Mouse (Mus musculus) bone marrow, adult 2 months (tissue): ENCODE measurements around the gene Lysmd2. TPM values are rescaled to one million over a fixed set of nuclear protein-coding genes. Genes with fewer than 3 reads are reported as not detected.

Source experiments
- H3K27ac ChIP-seq: fragments of 200-500 bp; 2 replicates; pipeline ENCODE4 v1.5.1; 2012; ENCODE audit warnings: low read depth, mild to moderate bottlenecking, control low read depth, inconsistent platforms, low read length; ENCODE audit not compliant: control insufficient read depth, poor library complexity, insufficient read depth
- H3K4me1 ChIP-seq: fragments of 200-500 bp; 2 replicates; pipeline ENCODE4 v1.6.1; 2011; ENCODE audit warnings: low read length; ENCODE audit not compliant: control insufficient read depth, insufficient read depth
- H3K4me3 ChIP-seq: fragments of 200-500 bp; replicated peaks from 2 replicates; pipeline ENCODE3; 2011; ENCODE audit warnings: mild to moderate bottlenecking, low read depth, low read length, control low read depth; ENCODE audit not compliant: control insufficient read depth
- CTCF ChIP-seq: fragments of 200-500 bp; IDR thresholded peaks from 2 replicates; pipeline ENCODE4 v1.5.1; 2011; ENCODE audit warnings: low read length, control low read depth; ENCODE audit not compliant: control insufficient read depth, insufficient read depth
- POLR2A ChIP-seq: fragments of 200-500 bp; IDR thresholded peaks from 2 replicates; pipeline ENCODE4 v1.6.1; 2011; ENCODE audit warnings: low read depth, mild to moderate bottlenecking, control low read depth, low read length, borderline replicate concordance; ENCODE audit not compliant: control insufficient read depth
- WGBS: fragments of 180-500 bp; shearing (Covaris S2); methylation state at CpG from one replicate; pipeline ENCODE4 v1.1.7; 2018; 5-methylcytosine and 5-hydroxymethylcytosine counted together
- polyA plus RNA-seq: library from polyadenylated mRNA; stranded (reverse); fragments of >200 nt; gene quantifications from 2 replicates; pipeline ENCODE4 v1.2.4, GENCODE M21; 2011; ENCODE audit warnings: low replicate concordance; ENCODE audit not compliant: missing spikeins, insufficient read depth, insufficient read length

Lysmd2 gene
- polyA plus RNA-seq, 1 experiment, result 3.8 TPM

DNA sequence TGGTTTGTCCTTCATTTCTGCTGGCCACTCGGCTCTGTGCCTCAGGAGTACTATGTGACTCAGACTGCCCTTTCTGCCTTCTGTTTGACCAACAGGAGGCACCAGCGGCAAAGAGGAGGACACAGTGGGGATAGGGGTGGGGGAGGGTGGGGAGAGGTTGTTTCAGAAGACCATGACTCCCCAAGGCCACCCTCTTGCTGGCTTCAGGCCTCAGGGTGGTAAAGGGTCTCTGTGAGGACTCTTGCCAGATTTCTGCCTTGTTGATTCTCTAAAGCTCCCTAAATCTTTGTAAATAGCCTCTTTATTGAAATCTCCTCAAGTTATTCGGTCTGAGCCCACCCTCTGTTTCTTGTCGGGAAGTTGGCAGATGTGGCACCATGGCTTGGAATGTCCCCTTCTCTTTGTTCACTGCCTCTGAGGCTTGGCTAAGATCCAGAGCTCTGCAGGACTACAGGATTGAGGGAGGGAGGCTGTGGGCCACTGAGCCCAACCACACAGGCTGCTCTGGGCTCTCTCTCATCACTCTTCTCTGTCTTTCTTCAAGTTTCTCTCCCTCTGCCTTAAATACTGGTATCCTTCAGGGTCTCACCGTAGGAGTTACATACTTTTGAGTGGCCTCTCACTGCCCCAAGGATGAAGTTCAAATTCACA lies 26.2 kb upstream of the Lysmd2 start:
- no peak for TF ChIP-seq CTCF
- no peak for TF ChIP-seq POLR2A
- 58% methylated on average over 5 of the region's 5 CpGs for WGBS
- Histone ChIP-seq H3K4me1 (no peaks in the 10 kb centered on the region), H3K4me3 (no peak overlapping the region), H3K27ac (no peak overlapping the region)

DNA sequence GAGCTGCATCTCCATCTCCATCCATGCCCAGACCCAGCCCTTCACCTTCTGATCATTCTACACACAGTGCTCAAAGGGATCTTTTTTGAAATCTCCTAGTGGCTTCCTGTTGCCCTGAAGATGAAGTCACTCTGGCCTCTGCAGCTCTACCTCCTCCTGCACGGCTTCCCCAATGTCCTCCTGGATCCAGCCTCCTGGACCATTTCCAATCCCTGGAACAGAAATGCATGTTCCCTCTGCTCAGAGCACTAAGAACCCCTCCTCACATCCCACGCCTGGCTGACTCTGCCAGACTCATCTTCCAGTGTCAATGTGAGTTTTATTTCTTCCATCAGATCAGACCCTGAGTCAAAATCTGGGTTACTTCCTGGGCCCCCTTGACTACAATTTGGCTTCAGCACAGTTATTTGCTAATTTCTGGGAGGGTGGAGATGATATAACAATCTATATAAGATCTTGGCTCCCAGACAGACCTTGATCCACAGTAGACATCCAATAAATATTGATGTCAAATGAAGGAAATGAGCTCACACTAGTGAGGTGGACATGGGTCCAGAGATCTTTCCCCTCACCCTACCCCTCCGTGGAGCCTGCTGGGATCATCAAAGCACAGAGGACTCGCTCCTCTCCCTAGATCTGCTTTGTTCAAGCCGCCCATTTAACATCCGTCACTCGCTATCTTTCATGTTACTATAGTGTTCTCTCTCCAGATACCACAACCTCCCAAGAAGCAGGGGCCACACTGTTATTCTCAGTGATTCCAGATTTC lies 25.2 kb upstream of the Lysmd2 start:
- Histone ChIP-seq H3K4me1 (no peaks in the 10 kb centered on the region), H3K4me3 (no peak overlapping the region), H3K27ac (no peak overlapping the region)
- 77% methylated on average over 7 of the region's 7 CpGs for WGBS
- no peak for TF ChIP-seq CTCF
- no peak for TF ChIP-seq POLR2A

DNA sequence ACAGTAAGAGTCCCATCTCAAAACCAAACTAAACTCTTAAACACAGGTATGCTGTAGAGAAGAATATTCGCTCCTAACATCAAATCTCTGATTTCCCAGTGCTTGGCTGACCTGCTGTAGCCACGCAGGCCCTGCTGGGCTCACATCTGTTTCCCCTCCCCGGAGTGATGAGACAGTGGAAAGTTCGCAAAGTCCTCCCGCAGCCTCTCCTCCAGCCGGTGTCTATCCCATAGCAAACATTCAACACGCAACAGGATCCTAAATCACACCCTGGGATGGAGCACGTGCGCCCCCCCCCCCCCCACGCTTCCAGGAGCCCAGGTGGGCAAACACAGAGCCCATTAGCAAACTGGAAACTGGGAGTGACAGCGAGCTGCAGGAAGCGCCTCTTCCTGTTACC lies 24.0 kb upstream of the Lysmd2 start:
- TF ChIP-seq POLR2A (no peak), CTCF (no peak)
- Histone ChIP-seq H3K27ac (no peak overlapping the region), H3K4me1 (no peaks in the 10 kb centered on the region), H3K4me3 (no peak overlapping the region)
- 21% methylated on average over 12 of the region's 12 CpGs for WGBS

DNA sequence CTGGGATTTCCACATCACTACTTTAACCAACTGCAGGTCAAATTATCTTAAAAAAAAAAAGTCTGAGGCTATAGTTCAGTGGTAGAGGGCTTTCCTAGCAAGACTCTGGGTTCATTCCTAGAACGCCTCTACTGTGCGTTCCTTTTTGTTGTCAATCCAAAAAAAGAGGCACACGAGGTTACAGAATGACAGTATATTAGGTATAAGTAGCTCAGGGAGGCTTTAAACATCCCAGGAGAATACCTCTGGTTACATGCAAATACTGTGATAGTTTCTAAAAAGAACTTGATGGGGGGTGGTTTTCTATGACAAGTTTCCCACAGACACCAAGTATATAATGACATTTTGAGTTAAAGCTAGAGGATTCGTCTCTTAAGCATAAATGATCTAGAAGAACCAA lies 18.0 kb upstream of the Lysmd2 start:
- Histone ChIP-seq H3K4me3 (no peak overlapping the region), H3K4me1 (no peaks in the 10 kb centered on the region), H3K27ac (no peak overlapping the region)
- TF ChIP-seq POLR2A (no peak), CTCF (no peak)
- 76% methylated on average over 4 of the region's 4 CpGs for WGBS

DNA sequence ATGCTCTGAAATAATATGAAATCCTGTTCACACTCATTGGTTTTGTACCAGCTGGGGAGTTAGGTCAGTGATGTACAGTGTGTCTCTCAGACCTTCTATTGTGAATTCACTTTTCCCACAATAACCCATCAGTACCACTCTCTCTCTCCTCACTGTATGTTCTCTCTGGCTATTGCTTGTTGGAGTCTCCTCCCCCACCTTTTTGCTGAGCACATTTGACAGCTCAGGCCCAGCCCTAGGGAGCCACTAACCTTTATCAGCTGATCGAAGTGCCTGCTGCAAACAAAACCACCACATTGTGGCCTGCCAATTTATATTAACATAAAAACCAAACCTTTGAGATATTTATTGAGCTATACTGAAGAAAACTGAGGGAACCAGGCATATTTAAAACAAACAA lies 16.0 kb upstream of the Lysmd2 start:
- TF ChIP-seq CTCF (no peak), POLR2A (no peak)
- WGBS, result 41% methylated on average over 1 of the region's 1 CpGs

DNA sequence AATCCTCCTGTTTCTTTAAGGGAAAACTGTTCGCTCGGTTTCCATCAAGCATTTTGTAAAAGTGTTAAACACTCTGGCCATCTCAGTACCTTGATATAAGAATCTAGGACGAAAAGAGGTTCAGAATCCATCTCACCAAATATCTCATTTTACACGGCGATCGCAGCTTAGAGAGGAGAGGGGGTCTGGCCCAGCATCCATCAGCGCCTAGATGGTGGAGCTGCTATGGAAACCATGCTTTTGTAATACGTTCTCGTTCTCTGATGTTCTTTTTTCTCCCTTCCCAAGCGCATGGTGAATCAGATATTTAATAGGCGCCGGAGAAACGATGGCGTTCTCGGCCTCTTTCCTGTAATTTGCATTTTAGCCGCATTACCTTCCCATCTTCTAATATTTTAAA lies 15.6 kb upstream of the Lysmd2 start:
- Histone ChIP-seq H3K4me3 (no peak overlapping the region), H3K27ac (no peak overlapping the region), H3K4me1 (no peaks in the 10 kb centered on the region)
- WGBS, result 50% methylated on average over 16 of the region's 16 CpGs
- TF ChIP-seq POLR2A (no peak), CTCF (no peak)

More for the DNA sequence above, 16.0 kb upstream of the Lysmd2 start:
- H3K4me3 ChIP-seq, result no peak overlapping the region
- no peaks in the 10 kb centered on the region for H3K4me1 ChIP-seq
- H3K27ac ChIP-seq, result no peak overlapping the region

DNA sequence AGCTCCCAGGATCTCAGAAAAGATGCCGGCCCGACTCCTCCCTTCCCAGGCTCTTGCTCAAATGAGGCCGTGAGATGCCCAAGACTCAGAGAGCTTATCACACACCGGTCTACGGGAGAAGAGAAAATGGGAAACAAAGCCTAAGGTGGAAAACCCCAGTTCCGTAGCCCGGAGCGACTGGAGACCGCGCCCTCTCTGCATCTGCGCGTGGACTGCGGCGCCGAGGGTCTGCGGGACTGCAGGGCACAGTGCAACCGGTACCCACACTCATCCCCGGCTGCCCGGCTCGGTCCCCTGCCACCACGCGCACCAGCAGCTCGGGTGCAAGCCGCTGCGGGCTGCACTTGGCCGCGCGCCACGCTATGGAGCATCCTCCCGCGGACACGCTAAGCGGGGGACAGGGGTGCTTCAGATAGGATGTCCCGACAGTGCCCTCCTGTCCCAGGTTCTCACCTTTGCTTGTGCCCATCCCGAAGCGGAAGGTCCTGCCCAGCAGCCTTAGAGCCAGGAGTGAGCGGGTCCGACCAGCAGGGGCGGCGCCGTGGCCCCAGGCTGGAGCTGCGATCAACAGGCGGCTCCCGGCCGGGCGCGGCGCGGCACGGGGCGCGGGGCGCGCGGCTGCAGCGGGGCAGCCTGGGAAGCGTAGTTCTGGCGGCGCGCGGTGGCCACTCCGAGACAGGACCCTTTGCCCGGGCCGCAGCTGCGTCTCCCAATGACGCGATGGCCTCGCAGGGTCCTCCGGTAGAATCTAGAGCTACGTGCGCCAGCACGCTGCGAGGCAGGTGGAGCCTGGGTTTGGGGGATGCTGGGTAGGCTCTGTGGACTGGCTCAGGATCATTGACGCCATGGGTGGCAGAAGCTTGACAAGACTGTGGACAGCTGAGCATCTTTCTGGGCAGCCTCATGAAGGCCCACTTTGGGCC lies 14.7 kb upstream of the Lysmd2 start, which contains the start of gene Tmod2:
Gene Tmod2 (minus strand): TSS at position 755 of the 923 bp plus-strand sequence.
- Histone ChIP-seq H3K27ac (no peak within 1 kb of the TSS), H3K4me1 (no peaks in the 10 kb centered on the region), H3K4me3 (no peak within 1 kb of the TSS)
- TF ChIP-seq POLR2A (no peak), CTCF (no peak)
- 2% methylated on average over 74 of the region's 74 CpGs for WGBS

DNA sequence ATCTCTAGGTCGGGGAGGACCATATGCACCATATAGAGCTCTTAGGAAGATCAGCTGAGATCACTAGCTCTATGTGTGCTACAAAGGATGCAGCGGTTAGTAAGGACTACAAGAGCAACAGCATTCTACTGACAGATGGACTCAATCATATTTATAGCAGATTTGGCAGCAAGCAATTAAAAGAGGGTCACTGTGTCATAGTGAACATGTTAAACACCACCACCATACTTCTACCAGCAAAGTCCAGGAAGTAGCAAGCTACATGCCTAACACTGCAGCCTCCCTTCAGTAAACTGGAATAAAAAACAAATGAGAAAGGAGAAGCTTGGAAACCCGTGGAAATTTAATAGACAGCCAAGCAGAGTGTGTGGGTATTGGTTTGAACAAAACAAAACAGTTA lies 9.0 kb upstream of the Lysmd2 start:
- TF ChIP-seq CTCF (no peak), POLR2A (no peak)
- H3K27ac ChIP-seq, result no peak overlapping the region
- no peak overlapping the region for H3K4me3 ChIP-seq
- 63% methylated on average over 3 of the region's 3 CpGs for WGBS
- no peaks in the 10 kb centered on the region for H3K4me1 ChIP-seq
